Mouse (Mus musculus) regulatory T cell (primary cell): ENCODE data around the gene Rhbdl3.

ENCODE experiments used
- in situ Hi-C: fragments of 300-600 bp; cut with MboI, MseI; formaldehyde crosslinking; loops from one replicate; pipeline ENCODE4 v1.15.1; 2025; ENCODE audit warnings: high pct_unique_total_duplicates

The Rhbdl3 gene

DNA sequence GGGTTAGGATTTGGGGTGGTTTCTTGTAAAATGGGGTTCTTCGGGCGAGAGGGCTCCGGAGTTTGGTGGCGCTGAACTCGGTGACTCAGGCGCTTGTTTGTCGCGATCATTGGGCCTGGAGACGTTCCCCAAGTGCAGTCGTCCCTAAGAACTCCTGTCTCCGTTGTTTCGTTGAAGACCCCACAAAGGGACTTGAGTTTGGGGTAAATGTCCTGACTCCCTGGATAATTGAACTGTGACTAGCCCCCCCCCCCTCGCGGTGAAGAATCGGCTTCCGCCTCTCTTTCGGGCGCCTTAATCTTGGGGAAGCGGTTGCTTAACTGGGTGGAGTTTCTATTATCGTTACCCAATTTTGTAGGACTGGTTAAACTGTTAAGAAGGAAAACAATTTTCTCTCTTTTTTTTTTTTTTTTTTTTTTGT is 82.9 kb downstream of the Rhbdl3 start:
- in situ Hi-C loops, result no loop called here

DNA sequence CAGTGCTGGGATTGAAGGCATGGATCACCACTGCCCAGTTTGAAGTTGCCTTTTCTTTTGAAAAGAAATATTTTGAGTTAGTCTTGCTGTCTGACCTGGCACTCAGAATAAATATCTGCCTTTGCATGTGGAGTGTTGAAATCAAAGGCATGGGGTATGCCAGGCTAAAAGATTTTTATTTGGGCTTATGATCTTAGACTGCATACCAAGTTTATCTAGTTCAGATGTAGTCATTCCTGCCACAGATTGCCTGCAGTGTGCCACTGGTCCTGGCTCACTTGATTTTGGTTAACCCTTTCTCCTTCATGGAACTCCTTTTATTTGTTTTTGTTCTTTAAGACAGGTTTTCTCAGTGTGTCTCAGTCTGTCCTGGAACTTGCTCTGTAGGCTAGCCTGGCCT is 83.7 kb downstream of the Rhbdl3 start:
- in situ Hi-C loops, result no loop called here

DNA sequence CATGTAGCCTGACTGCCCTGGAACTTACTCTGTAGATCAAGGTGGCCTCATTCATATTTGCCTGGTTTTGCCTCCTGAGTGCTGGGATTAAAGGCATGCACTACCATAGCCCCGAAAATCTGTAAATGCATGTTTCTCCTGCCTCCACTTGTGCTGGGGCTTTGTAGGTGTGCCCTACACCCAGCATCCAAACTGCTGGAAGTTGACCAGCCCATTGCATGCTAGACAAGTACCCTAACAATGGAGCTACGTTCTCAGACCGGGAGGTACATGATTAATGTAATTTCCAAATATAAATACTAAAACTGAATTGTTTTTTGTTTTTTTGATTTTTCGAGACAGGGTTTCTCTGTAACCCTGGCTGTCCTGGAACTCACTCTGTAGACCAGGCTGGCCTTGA is 84.3 kb downstream of the Rhbdl3 start:
- in situ Hi-C loops, result no loop called here

DNA sequence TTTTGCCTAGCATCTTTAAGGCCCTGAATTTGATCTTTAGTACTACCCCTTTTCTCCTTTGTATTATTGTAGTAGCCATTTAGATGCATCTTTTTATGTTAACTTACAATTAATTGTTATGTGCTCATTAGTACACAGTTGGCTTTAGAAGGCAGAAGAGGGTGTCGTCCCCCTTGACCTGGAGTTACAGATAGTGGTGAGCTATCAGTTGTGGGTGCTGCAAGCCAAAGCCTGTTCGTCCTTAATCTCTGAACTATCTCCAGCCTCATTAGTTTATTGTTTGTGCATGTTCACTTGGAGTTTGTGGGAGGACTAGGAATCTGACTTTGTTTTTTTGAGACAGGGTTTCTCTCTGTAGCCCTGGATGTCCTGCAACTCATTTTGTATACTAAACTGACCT is 86.1 kb downstream of the Rhbdl3 start:
- in situ Hi-C loops, result no loop called here

DNA sequence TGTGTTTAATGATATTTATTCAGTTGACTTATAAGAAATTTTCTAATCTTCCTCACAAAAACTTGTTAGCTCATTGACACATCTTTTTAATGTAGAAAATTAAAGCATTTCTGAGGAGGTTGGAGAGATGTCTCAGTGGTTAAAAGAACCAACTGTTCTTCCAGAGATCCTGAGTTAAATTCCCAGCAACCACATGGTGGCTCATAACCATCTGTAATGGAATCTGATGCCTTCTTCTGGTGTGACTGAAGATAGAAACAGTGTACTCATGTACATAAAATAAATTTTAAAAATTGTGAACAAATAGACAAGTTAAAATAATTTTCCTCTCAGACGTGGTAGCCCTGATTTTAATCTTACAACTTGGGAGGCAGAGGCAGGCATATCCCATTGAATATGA is 89.2 kb downstream of the Rhbdl3 start:
- in situ Hi-C loops, result no loop called here

DNA sequence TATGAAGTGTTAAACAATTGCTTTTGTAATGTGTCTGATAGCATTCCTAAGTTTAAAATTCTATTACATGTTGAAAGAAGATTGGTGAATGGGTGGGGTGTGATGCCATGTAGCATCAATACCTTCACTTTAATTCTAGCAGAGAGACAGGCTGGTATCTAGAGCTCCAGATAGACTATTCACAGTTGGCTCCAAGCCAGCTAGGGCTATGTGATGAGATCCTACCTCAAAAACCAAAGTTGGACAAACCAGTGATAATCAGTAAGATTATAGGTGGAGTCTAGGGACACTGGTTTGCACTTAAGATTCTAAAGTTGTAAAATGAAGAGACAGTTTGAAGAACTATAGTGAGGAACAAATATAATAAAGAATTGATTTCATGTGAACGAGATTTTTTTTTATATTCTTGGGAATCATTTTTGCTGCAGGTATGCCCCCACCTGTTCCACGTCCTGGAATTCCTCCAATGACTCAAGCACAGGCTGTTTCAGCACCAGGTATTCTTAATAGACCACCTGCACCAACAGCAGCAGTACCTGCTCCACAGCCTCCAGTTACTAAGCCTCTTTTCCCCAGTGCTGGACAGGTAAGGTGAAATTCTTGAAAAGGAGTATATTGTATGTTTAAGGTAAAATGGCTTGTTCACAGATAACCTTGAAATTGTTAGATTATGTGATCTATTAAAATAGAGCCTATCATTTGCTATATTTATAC is 90.9 kb downstream of the Rhbdl3 start:
- in situ Hi-C loops, result no loop called here

DNA sequence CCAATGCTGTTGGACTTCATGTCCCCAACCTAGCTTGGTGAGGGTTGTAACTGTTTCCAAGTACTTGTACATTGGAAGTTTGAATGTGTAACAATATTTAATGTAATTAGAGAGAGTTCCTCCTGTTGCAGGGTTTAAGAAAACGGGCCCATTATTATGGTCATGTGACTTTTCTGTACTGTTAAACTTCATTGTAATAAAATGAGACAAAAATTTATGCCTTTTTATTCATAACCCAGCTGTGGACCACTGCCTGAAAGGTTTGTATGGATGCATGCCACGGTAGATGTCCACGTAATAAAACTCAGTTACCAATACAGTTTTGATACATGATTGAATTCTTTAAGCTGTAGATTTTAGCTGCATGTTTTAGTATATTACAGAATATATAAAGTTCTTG is 95.2 kb downstream of the Rhbdl3 start:
- in situ Hi-C loops, result no loop called here

DNA sequence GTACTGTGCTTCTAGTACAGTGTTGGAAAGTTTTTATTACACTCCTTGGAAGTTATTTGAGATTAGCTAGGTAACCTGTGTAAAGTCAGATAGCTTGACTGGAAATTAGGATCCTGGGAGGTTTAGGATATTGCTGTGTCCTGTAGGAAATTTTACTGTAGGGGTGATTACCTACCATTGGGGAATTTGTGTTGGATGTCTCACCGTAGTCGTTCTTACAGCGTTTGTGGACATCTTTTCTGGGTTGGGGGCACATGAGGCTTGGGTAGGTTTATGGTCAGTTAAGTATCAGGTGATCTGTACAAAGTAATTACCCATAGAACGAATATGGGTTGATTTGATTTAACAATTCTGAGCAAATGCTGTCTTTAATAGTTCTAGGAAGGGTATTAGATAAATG is 95.9 kb downstream of the Rhbdl3 start:
- in situ Hi-C loops, result no loop called here
